Comparison of ENCODE assay signal across 1 mouse cellular context in genomic region chr6:85469660-85470430, GRCm38 (mm10).
A peak's percentile ranks its signal among the peaks of the same experiment; 100 is the strongest.
TF ChIP-seq lines count a peak whose summit lies in the region.

No protein-coding gene starts in this region.

TF ChIP-seq in MEL, 35 proteins besides CTCF, POLR2A, EP300 and RAD21:
- peak; percentile 88; the same call in 1 of the 2 replicates for TF ChIP-seq POLR2AphosphoS2 (IDR thresholded peaks at IDR 0.05; ENCODE audit: low read length)
- no peak for TF ChIP-seq BHLHE40 (IDR thresholded peaks at IDR 0.05; ENCODE audit: borderline replicate concordance, low read depth, low read length)
